Mouse (Mus musculus) heart, adult 2 months (tissue): ENCODE measurements around the gene Nmu.

Source experiments
- CTCF ChIP-seq: fragments of 200-600 bp; IDR thresholded peaks from 2 replicates; pipeline ENCODE4 v1.8.1; 2022; ENCODE audit warnings: antibody characterized with exemption, mild to moderate bottlenecking, moderate library complexity
- EP300 ChIP-seq: fragments of 200-500 bp; IDR thresholded peaks from 2 replicates; pipeline ENCODE4 v1.6.1; 2011; ENCODE audit warnings: low read depth, low read length, control low read depth; ENCODE audit not compliant: insufficient read depth

GRCm38 (mm10) chr5:76394382-76394781, 30.8 kb upstream of the Nmu start:
- TF ChIP-seq CTCF (no peak), EP300 (no peak)
